In genomic region chr6:127165663-127166062, GRCm38 (mm10) we compare ENCODE assay signal across 21 mouse cellular contexts. TPM values are rescaled to one million over a fixed set of nuclear protein-coding genes. Genes with fewer than 3 reads are reported as not detected.
DNase-seq lines count a peak whose midpoint lies in the region; ATAC-seq lines count a peak whose summit lies in the region.
"Had no signal": no experiment of that assay in that cellular context is flagged by ENCODE, and none has a peak within 500 bp of the region (broad histone marks: within the 10 kb centered on the region; RNA-seq: fewer than 3 reads in every experiment).

No protein-coding gene starts in this region.

- no peak overlapping the region for H3K4me3 ChIP-seq in heart, embryonic 12.5 days
- H3K4me3 ChIP-seq: embryonic facial prominence, embryonic 15.5 days; heart, embryonic 10.5 days; hindbrain, embryonic 13.5 days; intestine, embryonic 15.5 days; limb, embryonic 15.5 days; liver, embryonic 15.5 days; midbrain, embryonic 10.5 days had no signal

- no peak overlapping the region for H3K27ac ChIP-seq in heart, embryonic 12.5 days (ENCODE audit: poor library complexity, severe bottlenecking)
- H3K27ac ChIP-seq: embryonic facial prominence, embryonic 15.5 days; heart, embryonic 10.5 days; hindbrain, embryonic 13.5 days; intestine, embryonic 15.5 days; limb, embryonic 15.5 days; liver, embryonic 15.5 days; midbrain, embryonic 10.5 days had no signal

- peak; percentile 76 for ATAC-seq in common myeloid progenitor, adult 5-6 weeks (replicated peaks; ENCODE audit: low read depth, poor library complexity, severe bottlenecking)
- no peak for ATAC-seq in heart, embryonic 12.5 days (ENCODE audit: insufficient number of reproducible peaks, low FRiP score)
- ATAC-seq: forebrain, embryonic 16.5 days; intestine, embryonic 15.5 days had no signal

- H3K4me2 ChIP-seq in heart, embryonic 12.5 days, result no peak overlapping the region
- H3K4me2 ChIP-seq: embryonic facial prominence, embryonic 15.5 days; hindbrain, embryonic 13.5 days; intestine, embryonic 15.5 days; limb, embryonic 15.5 days; liver, embryonic 15.5 days had no signal

- no peaks in the 10 kb centered on the region for H3K36me3 ChIP-seq in heart, embryonic 12.5 days
- H3K36me3 ChIP-seq: embryonic facial prominence, embryonic 15.5 days; heart, embryonic 10.5 days; hindbrain, embryonic 13.5 days; intestine, embryonic 15.5 days; limb, embryonic 15.5 days; liver, embryonic 15.5 days; midbrain, embryonic 10.5 days had no signal

- peaks cover 9% of the 10 kb centered on the region for H3K4me1 ChIP-seq in heart, embryonic 12.5 days (replicated peaks)
- H3K4me1 ChIP-seq: embryonic facial prominence, embryonic 15.5 days; hindbrain, embryonic 13.5 days; limb, embryonic 15.5 days; liver, embryonic 15.5 days; midbrain, embryonic 10.5 days had no signal

- H3K9ac ChIP-seq in heart, embryonic 12.5 days, result no peak overlapping the region
- H3K9ac ChIP-seq: embryonic facial prominence, embryonic 15.5 days; hindbrain, embryonic 13.5 days; intestine, embryonic 15.5 days; limb, embryonic 15.5 days; liver, embryonic 15.5 days had no signal

- H3K27me3 ChIP-seq in heart, embryonic 12.5 days (replicated peaks), result no peaks in the 10 kb centered on the region
- H3K27me3 ChIP-seq: embryonic facial prominence, embryonic 15.5 days; intestine, embryonic 15.5 days; limb, embryonic 15.5 days had no signal

- no peaks in the 10 kb centered on the region for H3K9me3 ChIP-seq in heart, embryonic 12.5 days (replicated peaks)
- H3K9me3 ChIP-seq: embryonic facial prominence, embryonic 15.5 days; heart, embryonic 10.5 days; hindbrain, embryonic 13.5 days; intestine, embryonic 15.5 days; limb, embryonic 15.5 days; liver, embryonic 15.5 days; midbrain, embryonic 10.5 days had no signal

- peak; percentile 40 for DNase-seq in thymus, postnatal 14 days
- no peak for DNase-seq in thymus, postnatal 25 days
- DNase-seq in lung, postnatal 36 days, result peak; percentile 47
- DNase-seq in spleen, adult 18-20 months, result no peak
- no peak for DNase-seq in layer of hippocampus, adult 8-10 months (ENCODE audit: low spot score in 2 of 2)
- DNase-seq: adrenal gland, postnatal 36 days; cerebellum, adult 11-12 months; cerebellum, postnatal 25 days; gastrocnemius, postnatal 25 days; heart, postnatal 10 days; kidney, adult 9 months had no signal

- 73% methylated on average over 4 of the region's 4 CpGs for WGBS in heart, embryonic 12.5 days

RNA-seq across cellular contexts. Expression of gene Ccnd2, which starts 13.7 kb away (rescaled TPM):
- total RNA-seq in common myeloid progenitor, adult 5-6 weeks (2017), result 60.9 and 79.1 TPM in 2 replicates
- polyA plus RNA-seq in heart, embryonic 12.5 days (2016; fragmentation: Nextera tagmentation; extraction: Ambion mirVana), result 650 and 669 TPM in 2 replicates
- 100 to 1,000 TPM in 3 of 4 experiments, 10 to 100 TPM in 1; 99.8 to 130 (median 120) TPM for total RNA-seq in layer of hippocampus, adult 8-10 months (2022)

RNA-seq across cellular contexts. Expression of gene Tigar, which starts 56.3 kb away (rescaled TPM):
- total RNA-seq in common myeloid progenitor, adult 5-6 weeks (2017), result 4.1 and 4.8 TPM in 2 replicates
- polyA plus RNA-seq in heart, embryonic 12.5 days (2016; fragmentation: Nextera tagmentation; extraction: Ambion mirVana), result 9.1 and 9.2 TPM in 2 replicates
- 10 to 100 TPM; 24.8 to 31.6 (median 26.7) TPM for total RNA-seq in layer of hippocampus, adult 8-10 months (2022)

Comparison
In these comparisons a context has a peak if more than half of its experiments do, and no peak if none do; other contexts are left out.
1. DNase-seq: peak in thymus, postnatal 14 days (single experiment) and lung, postnatal 36 days (single experiment); none in thymus, postnatal 25 days (single experiment), spleen, adult 18-20 months (0 of 2) and layer of hippocampus, adult 8-10 months (0 of 2).